Mouse (Mus musculus): Measurements from ENCODE around the gene Ric8b. TPM values are rescaled to one million over a fixed set of nuclear protein-coding genes. Genes with fewer than 3 reads are reported as not detected.

Gene Ric8b
- total RNA-seq, 2 experiments from 2014 or later: 40.9 to 42.2 TPM

GRCm38 (mm10) chr10:84913148-84913547 lies 4.3 kb upstream of the Ric8b start:
- DNase-seq (ENCODE audit: low spot score in 2 of 2): no peak
- H3K27ac ChIP-seq: no peak overlapping the region
- no peak overlapping the region for H3K4me3 ChIP-seq
- no peak for TF ChIP-seq CTCF (conservative IDR thresholded peaks at IDR 0.05)

- no peak overlapping the region for H3K4me3 ChIP-seq
- H3K27ac ChIP-seq: no peak overlapping the region
- no peak for TF ChIP-seq CTCF (conservative IDR thresholded peaks at IDR 0.05)
- no peak for DNase-seq (ENCODE audit: low spot score in 2 of 2)
These were observed 1.9 kb upstream of the Ric8b start for GRCm38 (mm10) chr10:84915476-84915875.

GRCm38 (mm10) chr10:84917731-84918095 lies 297 bp downstream of the Ric8b start:
- TF ChIP-seq CTCF (conservative IDR thresholded peaks at IDR 0.05): no peak
- H3K27ac ChIP-seq: peak overlapping the region; percentile 99
- DNase-seq (ENCODE audit: low spot score in 2 of 2): peak; percentile 43 to 60
- peak overlapping the region; percentile 76 for H3K4me3 ChIP-seq

- H3K27ac ChIP-seq: no peak overlapping the region
- H3K4me3 ChIP-seq: no peak overlapping the region
- DNase-seq (ENCODE audit: low spot score in 2 of 2): no peak
- TF ChIP-seq CTCF (conservative IDR thresholded peaks at IDR 0.05): no peak
These were observed 8.9 kb downstream of the Ric8b start for GRCm38 (mm10) chr10:84926336-84926735.

GRCm38 (mm10) chr10:84926885-84927284 lies 9.5 kb downstream of the Ric8b start:
- no peak for TF ChIP-seq CTCF (conservative IDR thresholded peaks at IDR 0.05)
- no peak overlapping the region for H3K4me3 ChIP-seq
- no peak for DNase-seq (ENCODE audit: low spot score in 2 of 2)
- H3K27ac ChIP-seq: no peak overlapping the region

GRCm38 (mm10) chr10:84928465-84928864 lies 11.0 kb downstream of the Ric8b start:
- H3K27ac ChIP-seq: no peak overlapping the region
- H3K4me3 ChIP-seq: no peak overlapping the region
- TF ChIP-seq CTCF (conservative IDR thresholded peaks at IDR 0.05): no peak
- DNase-seq (ENCODE audit: low spot score in 2 of 2): no peak

- DNase-seq (ENCODE audit: low spot score in 2 of 2): no peak
- H3K4me3 ChIP-seq: no peak overlapping the region
- H3K27ac ChIP-seq: no peak overlapping the region
- TF ChIP-seq CTCF (conservative IDR thresholded peaks at IDR 0.05): no peak
These were observed 18.3 kb downstream of the Ric8b start for GRCm38 (mm10) chr10:84935553-84936209.

- Histone ChIP-seq H3K27ac (no peak overlapping the region), H3K4me3 (no peak overlapping the region)
- no peak for TF ChIP-seq CTCF (conservative IDR thresholded peaks at IDR 0.05)
- DNase-seq (ENCODE audit: low spot score in 2 of 2): no peak
These were observed 19.6 kb downstream of the Ric8b start for GRCm38 (mm10) chr10:84936832-84937515.

GRCm38 (mm10) chr10:84938094-84938820 lies 20.8 kb downstream of the Ric8b start:
- no peak overlapping the region for H3K27ac ChIP-seq
- TF ChIP-seq CTCF (conservative IDR thresholded peaks at IDR 0.05): no peak

GRCm38 (mm10) chr10:84938886-84939285 lies 21.5 kb downstream of the Ric8b start:
- DNase-seq (ENCODE audit: low spot score in 2 of 2): no peak
- H3K4me3 ChIP-seq: no peak overlapping the region
- H3K27ac ChIP-seq: no peak overlapping the region
- no peak for TF ChIP-seq CTCF (conservative IDR thresholded peaks at IDR 0.05)

More at GRCm38 (mm10) chr10:84938094-84938820, 20.8 kb downstream of the Ric8b start:
- no peak for DNase-seq (ENCODE audit: low spot score in 2 of 2)
- no peak overlapping the region for H3K4me3 ChIP-seq

- H3K4me3 ChIP-seq: no peak overlapping the region
- no peak for DNase-seq (ENCODE audit: low spot score in 2 of 2)
- no peak for TF ChIP-seq CTCF (conservative IDR thresholded peaks at IDR 0.05)
These were observed 22.9 kb downstream of the Ric8b start for GRCm38 (mm10) chr10:84940356-84940755.

GRCm38 (mm10) chr10:84945692-84946091 lies 28.3 kb downstream of the Ric8b start:
- no peak overlapping the region for H3K4me3 ChIP-seq
- no peak for DNase-seq (ENCODE audit: low spot score in 2 of 2)
- TF ChIP-seq CTCF (conservative IDR thresholded peaks at IDR 0.05): peak; percentile 69
- H3K27ac ChIP-seq: no peak overlapping the region

More at GRCm38 (mm10) chr10:84940356-84940755, 22.9 kb downstream of the Ric8b start:
- no peak overlapping the region for H3K27ac ChIP-seq

GRCm38 (mm10) chr10:84948970-84949683 lies 31.7 kb downstream of the Ric8b start:
- Histone ChIP-seq H3K4me3 (no peak overlapping the region), H3K27ac (no peak overlapping the region)
- TF ChIP-seq CTCF (conservative IDR thresholded peaks at IDR 0.05): no peak
- peak in 1 of 2 experiments; percentile 17 for DNase-seq (ENCODE audit: low spot score in 2 of 2)
